Mouse (Mus musculus) CH12.LX (cell line): ENCODE measurements around the gene Sema3f.

Experiments
- CTCF ChIP-seq, 2 experiments: IDR thresholded peaks in 1 of 2; conservative IDR thresholded peaks in 1 of 2; 2 replicates each; pipeline ENCODE4 v1.5.1; 2011 to 2012; ENCODE audit warnings: low read depth in 2 of 2, low read length in 2 of 2, improper control_type of control experiment in 1 of 2, inconsistent platforms in 1 of 2, mild to moderate bottlenecking in 1 of 2, moderate library complexity in 1 of 2
- ELF1 ChIP-seq: IDR thresholded peaks from 2 replicates; pipeline ENCODE4 v1.6.1; 2014; ENCODE audit warnings: low read depth, mild to moderate bottlenecking, inconsistent platforms, low read length, improper control_type of control experiment
- EP300 ChIP-seq: IDR thresholded peaks from 2 replicates; pipeline ENCODE4 v1.6.1; 2011; ENCODE audit warnings: low read length, improper control_type of control experiment
- GABPA ChIP-seq: IDR thresholded peaks from 2 replicates; pipeline ENCODE4 v1.6.1; 2012; ENCODE audit warnings: low read depth, low read length, improper control_type of control experiment, inconsistent platforms; ENCODE audit not compliant: insufficient replicate concordance
- JUND ChIP-seq: conservative IDR thresholded peaks from 2 replicates; pipeline ENCODE4 v1.6.1; 2011; ENCODE audit warnings: low read depth, low read length, improper control_type of control experiment
- MXI1 ChIP-seq: IDR thresholded peaks from 2 replicates; pipeline ENCODE4 v1.6.1; 2011; ENCODE audit warnings: mild to moderate bottlenecking, low read depth, low read length, improper control_type of control experiment
- POLR2A ChIP-seq: IDR thresholded peaks from 2 replicates; pipeline ENCODE4 v1.6.1; 2011; ENCODE audit warnings: low read depth, mild to moderate bottlenecking, improper control_type of control experiment, low read length
- POLR2AphosphoS2 ChIP-seq: IDR thresholded peaks from 2 replicates; pipeline ENCODE4 v1.6.1; 2011; ENCODE audit warnings: low read depth, low read length, improper control_type of control experiment
- SIN3A ChIP-seq: IDR thresholded peaks from 2 replicates; pipeline ENCODE4 v1.6.1; 2012; ENCODE audit warnings: low read length, improper control_type of control experiment, inconsistent platforms
- SMC3 ChIP-seq: IDR thresholded peaks from 2 replicates; pipeline ENCODE4 v1.6.1; 2011; ENCODE audit warnings: low read depth, low read length, improper control_type of control experiment
- UBTF ChIP-seq: IDR thresholded peaks from 2 replicates; pipeline ENCODE4 v1.6.1; 2012; ENCODE audit warnings: low read depth, mild to moderate bottlenecking, inconsistent platforms, low read length, improper control_type of control experiment, moderate library complexity
- USF1 ChIP-seq: IDR thresholded peaks from 2 replicates; pipeline ENCODE4 v1.6.1; 2014; ENCODE audit warnings: low read depth, mild to moderate bottlenecking, inconsistent platforms, low read length, improper control_type of control experiment

DNA sequence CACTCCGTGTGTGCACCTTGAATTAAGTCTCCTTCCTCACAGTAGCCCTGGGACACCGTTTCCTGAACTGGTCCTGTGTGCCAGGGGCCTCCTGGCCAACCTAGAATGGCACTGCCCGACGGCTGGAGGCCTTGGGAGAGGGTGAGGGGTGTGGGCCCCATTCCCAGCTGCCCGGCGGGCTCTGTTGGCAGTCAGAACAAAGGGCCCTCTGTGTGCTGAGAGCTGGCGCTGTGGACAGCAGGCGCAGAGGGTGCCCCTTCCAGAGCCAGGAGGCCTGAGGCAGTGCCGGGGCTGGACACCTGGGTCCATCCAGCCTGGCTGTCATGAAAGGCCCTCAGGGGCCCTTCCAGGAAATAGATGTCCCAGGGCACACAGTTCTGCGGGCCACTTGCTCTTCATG lies 50.7 kb downstream of the Sema3f start:
- TF ChIP-seq USF1 (no peak), CTCF (conservative IDR thresholded peaks at IDR 0.05 in 1 of 2, IDR thresholded peaks at IDR 0.05 in 1 of 2; ENCODE audit: low read depth in 2 of 2, low read length in 2 of 2) (no peak), ELF1 (no peak), EP300 (no peak), UBTF (no peak), MXI1 (no peak), SIN3A (no peak), POLR2A (no peak), POLR2AphosphoS2 (no peak), JUND (no peak), SMC3 (no peak), GABPA (no peak)
